Mouse (Mus musculus): ENCODE results near the gene Zc3h7b. TPM values are rescaled to one million over a fixed set of nuclear protein-coding genes. Genes with fewer than 3 reads are reported as not detected.
"Not testable (repeated sequence)": the region's sequence is repeated elsewhere in the genome, so short reads cannot be mapped to it uniquely, and the experiment has no call there.

Zc3h7b gene
- 15.0 and 23.1 TPM in 2 replicates for polyA plus RNA-seq (2012; ENCODE audit: insufficient read depth, low replicate concordance)

- TF ChIP-seq FLI1 (IDR thresholded peaks at IDR 0.05; ENCODE audit: low read length) (no peak), GATA1 (IDR thresholded peaks at IDR 0.05; ENCODE audit: borderline replicate concordance, low read length) (no peak)
- no peaks in the 10 kb centered on the region for H3K9me3 ChIP-seq
- H3K4me3 ChIP-seq (replicated peaks): peak within 1 kb of the TSS; percentile 95
- no peaks in the 10 kb centered on the region for H3K27me3 ChIP-seq (replicated peaks)
- peaks cover 30% of the 10 kb centered on the region for H3K4me1 ChIP-seq
- peaks cover 2% of the 10 kb centered on the region for H3K36me3 ChIP-seq (replicated peaks; ENCODE audit: low read length)
Measured at GRCm38 (mm10) chr15:81744992-81745600, at the start of gene Zc3h7b, which contains the start of gene Rangap1. TSS of gene Zc3h7b (plus strand) at chr15:81745057. TSS of gene Rangap1 (minus strand) at chr15:81745530.

DNA sequence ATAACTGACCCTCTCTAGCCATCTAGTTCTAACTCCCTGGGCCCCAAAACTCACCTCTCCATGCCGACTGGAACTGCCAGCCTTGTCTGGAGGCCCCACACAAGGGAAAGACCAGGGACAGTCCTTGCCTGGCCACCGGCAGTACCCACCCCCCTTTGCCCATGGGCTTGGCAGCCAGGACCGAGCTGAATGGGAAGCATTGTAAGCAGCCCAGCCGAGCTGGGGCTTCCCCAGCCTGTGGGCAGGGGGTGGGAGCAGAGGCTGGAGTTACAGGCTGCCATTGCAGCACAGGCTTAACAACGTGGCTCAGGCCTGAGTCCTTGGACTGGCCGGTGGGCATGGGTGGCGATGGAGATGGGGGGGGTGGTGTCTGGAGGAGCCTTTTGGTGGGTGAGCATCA is 47.7 kb upstream of the Zc3h7b start, which contains the start of gene Chadl:
TSS of gene Chadl (minus strand) at position 113 of the 400 bp plus-strand sequence.
- H3K9me3 ChIP-seq: no peaks in the 10 kb centered on the region
- peaks cover 32% of the 10 kb centered on the region for H3K4me1 ChIP-seq
- H3K27me3 ChIP-seq (replicated peaks): peaks cover 58% of the 10 kb centered on the region
- TF ChIP-seq FLI1 (IDR thresholded peaks at IDR 0.05; ENCODE audit: low read length) (no peak), GATA1 (IDR thresholded peaks at IDR 0.05; ENCODE audit: borderline replicate concordance, low read length) (no peak)
- no peak within 1 kb of the TSS for H3K4me3 ChIP-seq (replicated peaks)
- peaks cover 3% of the 10 kb centered on the region for H3K36me3 ChIP-seq (replicated peaks; ENCODE audit: low read length)

GRCm38 (mm10) chr15:81697847-81698246 is 47.0 kb upstream of the Zc3h7b start:
- H3K27me3 ChIP-seq (replicated peaks): peaks cover 51% of the 10 kb centered on the region
- TF ChIP-seq GATA1 (IDR thresholded peaks at IDR 0.05; ENCODE audit: borderline replicate concordance, low read length) (no peak), FLI1 (IDR thresholded peaks at IDR 0.05; ENCODE audit: low read length) (no peak)
- peaks cover 10% of the 10 kb centered on the region for H3K36me3 ChIP-seq (replicated peaks; ENCODE audit: low read length)
- peaks cover 30% of the 10 kb centered on the region for H3K4me1 ChIP-seq
- no peaks in the 10 kb centered on the region for H3K9me3 ChIP-seq
- H3K4me3 ChIP-seq (replicated peaks): no peak overlapping the region

DNA sequence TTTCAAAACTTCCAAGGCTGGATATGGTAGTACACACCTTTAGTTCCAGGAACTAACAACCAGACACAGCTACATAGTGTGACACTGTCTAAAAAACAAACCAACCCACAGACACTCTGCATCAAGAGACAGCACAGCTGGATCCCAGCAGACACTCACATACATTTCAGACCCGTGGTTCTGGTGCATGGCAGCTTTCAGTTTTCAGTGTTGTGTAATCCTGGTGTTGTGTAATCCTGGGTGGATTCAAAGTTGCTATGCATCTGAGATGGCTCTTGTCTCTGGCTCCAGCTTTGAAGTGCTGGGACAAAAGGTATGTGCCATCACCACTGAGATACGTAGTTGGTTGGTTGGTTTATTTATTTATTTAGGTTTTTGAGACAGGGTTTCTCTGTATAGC is 46.3 kb upstream of the Zc3h7b start:
- Histone ChIP-seq H3K9me3 (no peaks in the 10 kb centered on the region), H3K36me3 (replicated peaks; ENCODE audit: low read length) (peaks cover 17% of the 10 kb centered on the region), H3K27me3 (replicated peaks) (peaks cover 44% of the 10 kb centered on the region), H3K4me1 (peaks cover 25% of the 10 kb centered on the region), H3K4me3 (replicated peaks) (no peak overlapping the region)
- TF ChIP-seq FLI1 (IDR thresholded peaks at IDR 0.05; ENCODE audit: low read length) (no peak), GATA1 (IDR thresholded peaks at IDR 0.05; ENCODE audit: borderline replicate concordance, low read length) (no peak)

DNA sequence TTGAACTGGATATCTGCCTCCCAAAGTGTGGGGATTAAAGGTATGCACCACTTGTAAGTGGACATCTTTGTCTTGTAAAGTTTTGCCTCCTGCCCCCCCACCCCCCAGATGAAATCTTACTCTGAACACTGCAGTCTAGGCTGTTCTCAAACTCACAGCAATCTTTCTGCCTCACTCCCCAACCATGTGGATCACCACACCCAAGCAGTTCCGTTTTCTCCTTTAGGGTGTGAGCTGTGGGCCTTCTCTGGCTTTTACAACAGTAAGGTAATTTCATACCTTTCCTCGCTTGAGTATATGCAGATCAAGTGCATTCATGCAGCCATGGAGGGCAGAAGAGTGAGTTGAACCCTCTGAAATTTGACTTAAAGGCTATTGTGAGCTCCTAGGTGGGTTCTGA is 44.7 kb upstream of the Zc3h7b start:
- peaks cover 33% of the 10 kb centered on the region for H3K36me3 ChIP-seq (replicated peaks; ENCODE audit: low read length)
- no peaks in the 10 kb centered on the region for H3K9me3 ChIP-seq
- H3K27me3 ChIP-seq (replicated peaks): peaks cover 28% of the 10 kb centered on the region
- peaks cover 9% of the 10 kb centered on the region; the same call in 1 of the 2 replicates for H3K4me1 ChIP-seq
- H3K4me3 ChIP-seq (replicated peaks): no peak overlapping the region
- no peak for TF ChIP-seq GATA1 (IDR thresholded peaks at IDR 0.05; ENCODE audit: borderline replicate concordance, low read length)
- TF ChIP-seq FLI1 (IDR thresholded peaks at IDR 0.05; ENCODE audit: low read length): no peak

DNA sequence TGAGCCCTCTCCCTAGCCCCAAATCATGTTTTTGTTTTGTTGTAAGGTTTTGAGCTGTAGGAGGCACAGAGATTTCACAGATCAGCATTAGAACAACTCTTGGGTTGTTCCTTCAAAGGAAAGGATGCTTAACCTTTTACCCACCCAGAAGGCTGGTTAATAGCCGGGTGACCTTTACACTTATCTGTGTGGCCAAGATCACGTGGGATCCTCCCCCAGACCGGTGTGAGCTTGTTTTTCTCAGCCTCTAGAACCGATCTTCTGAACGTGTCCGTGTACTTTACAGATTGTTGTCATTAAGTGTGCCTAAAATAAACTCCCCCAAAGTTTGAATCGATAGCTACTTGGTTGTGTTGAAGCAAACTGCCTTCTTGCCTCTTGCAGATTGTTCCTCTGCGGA is 44.3 kb upstream of the Zc3h7b start:
- H3K4me1 ChIP-seq: peaks cover 9% of the 10 kb centered on the region; the same call in 1 of the 2 replicates
- no peaks in the 10 kb centered on the region for H3K9me3 ChIP-seq
- peaks cover 38% of the 10 kb centered on the region for H3K36me3 ChIP-seq (replicated peaks; ENCODE audit: low read length)
- H3K4me3 ChIP-seq (replicated peaks): no peak overlapping the region
- no peak for TF ChIP-seq FLI1 (IDR thresholded peaks at IDR 0.05; ENCODE audit: low read length)
- no peak for TF ChIP-seq GATA1 (IDR thresholded peaks at IDR 0.05; ENCODE audit: borderline replicate concordance, low read length)
- H3K27me3 ChIP-seq (replicated peaks): peaks cover 24% of the 10 kb centered on the region

DNA sequence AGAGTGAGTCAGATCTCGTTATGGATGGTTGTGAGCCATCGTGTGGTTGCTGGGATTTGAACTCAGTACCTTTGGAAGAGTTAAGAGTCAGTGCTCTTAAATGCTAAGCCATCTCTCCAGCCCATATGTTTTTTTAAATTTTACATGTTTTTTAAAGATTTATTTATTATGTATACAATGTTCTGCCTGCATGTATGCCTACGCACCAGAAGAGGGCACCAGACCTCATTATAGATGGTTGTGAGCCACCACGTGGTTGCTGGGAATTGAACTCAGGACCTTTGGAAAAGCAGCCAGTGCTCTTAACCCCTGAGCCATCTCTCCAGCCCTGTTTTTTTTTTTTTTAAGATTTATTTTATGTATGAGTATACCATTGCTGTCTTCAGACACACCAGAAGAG is 43.5 kb upstream of the Zc3h7b start:
- H3K9me3 ChIP-seq; H3K4me3 ChIP-seq (replicated peaks); H3K4me1 ChIP-seq: not testable (repeated sequence)
- peaks cover 16% of the 10 kb centered on the region for H3K27me3 ChIP-seq (replicated peaks)
- peaks cover 45% of the 10 kb centered on the region for H3K36me3 ChIP-seq (replicated peaks; ENCODE audit: low read length)

- Histone ChIP-seq H3K4me3 (replicated peaks) (no peak overlapping the region), H3K27me3 (replicated peaks) (peaks cover 5% of the 10 kb centered on the region), H3K36me3 (replicated peaks; ENCODE audit: low read length) (peaks cover 54% of the 10 kb centered on the region), H3K9me3 (no peaks in the 10 kb centered on the region), H3K4me1 (no peaks in the 10 kb centered on the region)
- TF ChIP-seq GATA1 (IDR thresholded peaks at IDR 0.05; ENCODE audit: borderline replicate concordance, low read length) (no peak), FLI1 (IDR thresholded peaks at IDR 0.05; ENCODE audit: low read length) (no peak)
Measured at GRCm38 (mm10) chr15:81702306-81703093, 42.4 kb upstream of the Zc3h7b start.

DNA sequence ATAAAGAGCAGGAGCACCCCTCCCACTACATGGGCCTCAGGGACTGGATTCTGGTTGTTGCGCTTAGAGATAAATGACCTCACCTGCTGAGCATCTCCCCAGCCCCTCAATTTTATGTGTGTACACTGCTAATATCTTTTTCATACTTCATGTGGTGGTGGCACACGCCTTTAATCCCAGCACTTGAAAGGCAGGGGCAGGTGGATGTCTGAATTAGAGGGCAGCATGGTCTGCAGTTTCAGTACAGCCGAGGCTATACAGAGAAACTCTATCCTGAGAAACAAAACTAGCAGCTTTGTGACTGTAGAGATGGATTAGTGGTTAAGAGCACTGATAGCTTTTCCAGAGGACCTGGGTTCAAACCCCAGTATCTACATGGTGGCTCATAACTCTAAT is 41.8 kb upstream of the Zc3h7b start:
- Histone ChIP-seq H3K4me3 (replicated peaks) (no peak overlapping the region), H3K4me1 (no peaks in the 10 kb centered on the region), H3K36me3 (replicated peaks; ENCODE audit: low read length) (peaks cover 60% of the 10 kb centered on the region), H3K9me3 (no peaks in the 10 kb centered on the region), H3K27me3 (replicated peaks) (peaks cover 4% of the 10 kb centered on the region)
- TF ChIP-seq GATA1 (IDR thresholded peaks at IDR 0.05; ENCODE audit: borderline replicate concordance, low read length): no peak
- TF ChIP-seq FLI1 (IDR thresholded peaks at IDR 0.05; ENCODE audit: low read length): no peak

DNA sequence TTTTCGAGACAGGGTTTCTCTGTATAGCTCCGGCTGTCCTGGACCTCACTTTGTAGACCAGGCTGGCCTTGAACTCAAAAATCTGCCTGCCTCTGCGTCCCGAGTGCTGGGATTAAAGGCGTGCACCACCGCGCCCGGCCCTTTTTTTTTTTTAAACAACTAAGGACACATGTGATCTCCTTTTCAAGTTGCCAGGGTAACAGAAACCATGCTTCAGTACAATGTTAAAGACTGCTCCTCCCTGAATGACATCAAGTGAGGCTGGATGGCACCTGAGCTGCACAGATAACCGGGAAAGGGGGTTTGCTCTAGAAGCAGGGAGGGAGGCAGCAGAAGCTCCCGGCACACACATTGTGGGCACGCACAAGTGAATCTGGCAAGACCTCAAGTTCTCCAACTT is 35.9 kb upstream of the Zc3h7b start:
- Histone ChIP-seq H3K4me3 (replicated peaks) (no peak overlapping the region), H3K27me3 (replicated peaks) (no peaks in the 10 kb centered on the region), H3K36me3 (replicated peaks; ENCODE audit: low read length) (peaks cover 95% of the 10 kb centered on the region), H3K4me1 (peaks cover 7% of the 10 kb centered on the region; the same call in 1 of the 2 replicates), H3K9me3 (no peaks in the 10 kb centered on the region)
- TF ChIP-seq FLI1 (IDR thresholded peaks at IDR 0.05; ENCODE audit: low read length) (no peak), GATA1 (IDR thresholded peaks at IDR 0.05; ENCODE audit: borderline replicate concordance, low read length) (no peak)

Measured in megakaryocyte, embryonic 14.5 days (primary cell).